Mouse (Mus musculus): ENCODE results near the gene 1700011L22Rik. TPM values are rescaled to one million over a fixed set of nuclear protein-coding genes. Genes with fewer than 3 reads are reported as not detected.

The 1700011L22Rik gene
- polyA plus RNA-seq, 1 experiment = not detected

GRCm38 (mm10) chr8:79161172-79161778, 87.1 kb downstream of the 1700011L22Rik start:
- H3K4me3 ChIP-seq = no peak overlapping the region
- no peaks in the 10 kb centered on the region for H3K79me2 ChIP-seq (ENCODE audit: control insufficient read depth, insufficient read depth)
- H3ac ChIP-seq (ENCODE audit: control insufficient read depth, insufficient read length) = no peak overlapping the region
- H3K27me3 ChIP-seq (ENCODE audit: control insufficient read depth, insufficient read depth, insufficient read length) = no peaks in the 10 kb centered on the region
- H3K36me3 ChIP-seq (ENCODE audit: control insufficient read depth, insufficient read depth) = peaks cover 7% of the 10 kb centered on the region
- no peak overlapping the region for H3K4me2 ChIP-seq (ENCODE audit: low read depth)
- TF ChIP-seq MAX (IDR thresholded peaks at IDR 0.05; ENCODE audit: low read depth) = no peak
- no peak for TF ChIP-seq SRF (IDR thresholded peaks at IDR 0.05; ENCODE audit: control insufficient read depth, insufficient read length, low read depth)
- no peak for TF ChIP-seq POLR2A (IDR thresholded peaks at IDR 0.05; ENCODE audit: insufficient read length, low read depth)
- no peak for TF ChIP-seq REST (IDR thresholded peaks at IDR 0.05; ENCODE audit: insufficient read depth, insufficient read length)
- TF ChIP-seq TCF3 (IDR thresholded peaks at IDR 0.05; ENCODE audit: insufficient read length, low read depth) = no peak
- no peak for TF ChIP-seq MYOD1 (IDR thresholded peaks at IDR 0.05; ENCODE audit: control insufficient read depth in 1 of 3, insufficient read length in 2 of 3, low read depth in 2 of 3)

Other genes starting within 250 kb of the 1700011L22Rik start
- gene Zfp827, start 220.1 kb downstream of the 1700011L22Rik start, polyA plus RNA-seq (2012; fragmentation: generic; extraction: Trizol) = 7.7 TPM
- 5.9 TPM for gene Mmaa, start 46.4 kb upstream of the 1700011L22Rik start, polyA plus RNA-seq (2012; fragmentation: generic; extraction: Trizol)
- gene Smad1, start 150.9 kb upstream of the 1700011L22Rik start, polyA plus RNA-seq (2012; fragmentation: generic; extraction: Trizol) = 9.5 TPM

Measured in myocyte (in vitro differentiated cells).